Mouse (Mus musculus): ENCODE results near the gene Efna5. TPM values are rescaled to one million over a fixed set of nuclear protein-coding genes. Genes with fewer than 3 reads are reported as not detected.
A peak's percentile ranks its signal among the peaks of the same experiment; 100 is the strongest.

Gene Efna5
- polyA plus RNA-seq, 1 experiment from 2014 or later: 32.9 TPM

DNA sequence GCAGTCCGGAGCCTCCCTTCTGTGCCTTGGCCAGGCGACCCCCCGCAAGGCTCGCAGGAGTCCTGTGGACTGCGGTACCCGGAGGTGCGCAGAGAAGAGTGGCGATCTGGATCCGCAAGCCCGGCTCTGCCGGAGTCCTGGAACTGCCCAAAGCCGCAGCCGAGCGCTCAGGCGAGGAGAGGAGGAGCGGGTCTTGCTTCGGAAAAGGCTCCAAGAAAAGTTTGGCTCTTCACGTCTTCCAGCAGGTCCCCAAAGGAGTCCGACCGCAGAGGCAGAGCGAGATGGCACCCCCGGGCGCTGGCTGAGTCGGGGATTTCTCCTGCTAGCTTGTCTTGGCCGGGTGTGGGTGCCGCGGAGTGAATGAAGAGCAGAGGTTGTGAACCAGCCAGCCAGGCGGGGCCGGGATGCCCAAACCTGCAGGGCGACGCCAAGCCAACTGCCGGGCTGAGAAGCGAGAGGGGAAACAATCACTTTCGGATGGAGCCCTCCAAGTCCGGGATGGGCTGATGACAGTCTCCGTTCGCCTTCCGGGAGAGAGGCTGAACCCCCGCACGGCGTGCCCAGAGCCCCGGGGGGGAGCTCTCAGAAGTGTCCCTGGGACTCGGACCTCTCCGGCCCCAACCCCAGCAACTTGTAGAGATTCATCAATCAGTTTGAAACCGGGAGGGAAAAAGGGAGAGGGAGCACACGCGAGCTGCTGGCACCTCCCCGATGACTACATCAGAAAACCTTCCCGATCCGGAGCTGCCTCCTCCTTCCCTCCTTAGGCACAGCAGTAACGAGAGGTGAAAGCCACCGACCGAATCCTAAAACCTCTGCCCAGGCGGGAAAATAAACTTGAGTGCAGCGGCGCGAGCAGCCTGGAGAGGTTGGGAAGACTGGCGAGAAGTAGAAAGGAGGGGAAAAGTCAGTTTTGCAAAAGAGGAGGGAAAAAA is 941 bp upstream of the Efna5 start:
- H3K4me1 ChIP-seq (ENCODE audit: control insufficient read depth, insufficient read depth, low read length): no peaks in the 10 kb centered on the region
- peak; percentile 19; the same call in 1 of the 2 replicates for ATAC-seq (ENCODE audit: insufficient number of reproducible peaks, low FRiP score, low TSS enrichment, low read depth)
- no peaks in the 10 kb centered on the region for H3K27me3 ChIP-seq (ENCODE audit: control insufficient read depth, insufficient read depth, low read length)
- peak overlapping the region; percentile 78 for H3K4me3 ChIP-seq (ENCODE audit: low read depth, low read length)
- under 1% methylated on average over 58 of the region's 58 CpGs for WGBS
- H3K9me3 ChIP-seq (ENCODE audit: control insufficient read depth, low read length): no peaks in the 10 kb centered on the region
- H3K9ac ChIP-seq (ENCODE audit: low read length): peak overlapping the region; percentile 93
- H3K27ac ChIP-seq (replicated peaks; ENCODE audit: low read depth, low read length): peak overlapping the region; percentile 86
- DNase-seq (ENCODE audit: low spot score): peak; percentile 82
- no peaks in the 10 kb centered on the region for H3K36me3 ChIP-seq (ENCODE audit: control insufficient read depth, insufficient read depth, low read length)
- H3K4me2 ChIP-seq (ENCODE audit: low read depth, severe bottlenecking): peak overlapping the region; percentile 94

- Histone ChIP-seq H3K27ac (replicated peaks; ENCODE audit: low read depth, low read length) (peak overlapping the region; percentile 86), H3K4me1 (ENCODE audit: control insufficient read depth, insufficient read depth, low read length) (no peaks in the 10 kb centered on the region), H3K4me3 (ENCODE audit: low read depth, low read length) (peak overlapping the region; percentile 78), H3K9ac (ENCODE audit: low read length) (peak overlapping the region; percentile 93), H3K27me3 (ENCODE audit: control insufficient read depth, insufficient read depth, low read length) (no peaks in the 10 kb centered on the region), H3K36me3 (ENCODE audit: control insufficient read depth, insufficient read depth, low read length) (no peaks in the 10 kb centered on the region), H3K9me3 (ENCODE audit: control insufficient read depth, low read length) (no peaks in the 10 kb centered on the region), H3K4me2 (ENCODE audit: low read depth, severe bottlenecking) (peak overlapping the region; percentile 94)
- ATAC-seq (ENCODE audit: insufficient number of reproducible peaks, low FRiP score, low TSS enrichment, low read depth) (peak; percentile 12), DNase-seq (ENCODE audit: low spot score) (peak; percentile 78)
- WGBS: under 1% methylated on average over 82 of the region's 82 CpGs
Measured at GRCm38 (mm10) chr17:62880311-62881175, 574 bp downstream of the Efna5 start.

- peak overlapping the region; percentile 93 for H3K9ac ChIP-seq (ENCODE audit: low read length)
- ATAC-seq (ENCODE audit: insufficient number of reproducible peaks, low FRiP score, low TSS enrichment, low read depth) (no peak), DNase-seq (ENCODE audit: low spot score) (peak; percentile 79)
- H3K27me3 ChIP-seq (ENCODE audit: control insufficient read depth, insufficient read depth, low read length): no peaks in the 10 kb centered on the region
- H3K36me3 ChIP-seq (ENCODE audit: control insufficient read depth, insufficient read depth, low read length): no peaks in the 10 kb centered on the region
- H3K4me3 ChIP-seq (ENCODE audit: low read depth, low read length): peak overlapping the region; percentile 78
- H3K9me3 ChIP-seq (ENCODE audit: control insufficient read depth, low read length): no peaks in the 10 kb centered on the region
- under 1% methylated on average over 45 of the region's 45 CpGs for WGBS
- no peaks in the 10 kb centered on the region for H3K4me1 ChIP-seq (ENCODE audit: control insufficient read depth, insufficient read depth, low read length)
- H3K27ac ChIP-seq (replicated peaks; ENCODE audit: low read depth, low read length): 0 out of 2 replicates have a peak overlapping the region, but pooled peaks have one; percentile 24
- peak overlapping the region; percentile 94 for H3K4me2 ChIP-seq (ENCODE audit: low read depth, severe bottlenecking)
Measured at GRCm38 (mm10) chr17:62879526-62880310, 1.4 kb downstream of the Efna5 start.

GRCm38 (mm10) chr17:62875727-62876126 is 5.4 kb downstream of the Efna5 start:
- ATAC-seq (ENCODE audit: insufficient number of reproducible peaks, low FRiP score, low TSS enrichment, low read depth): no peak
- WGBS: 8% methylated on average over 3 of the region's 3 CpGs
- H3K4me1 ChIP-seq (ENCODE audit: control insufficient read depth, insufficient read depth, low read length): peaks cover 5% of the 10 kb centered on the region
- H3K9ac ChIP-seq (ENCODE audit: low read length): no peak overlapping the region
- no peaks in the 10 kb centered on the region for H3K36me3 ChIP-seq (ENCODE audit: control insufficient read depth, insufficient read depth, low read length)
- DNase-seq (ENCODE audit: low spot score): no peak
- no peak overlapping the region for H3K4me2 ChIP-seq (ENCODE audit: low read depth, severe bottlenecking)
- no peaks in the 10 kb centered on the region for H3K9me3 ChIP-seq (ENCODE audit: control insufficient read depth, low read length)
- H3K27me3 ChIP-seq (ENCODE audit: control insufficient read depth, insufficient read depth, low read length): no peaks in the 10 kb centered on the region
- no peak overlapping the region for H3K27ac ChIP-seq (replicated peaks; ENCODE audit: low read depth, low read length)
- no peak overlapping the region for H3K4me3 ChIP-seq (ENCODE audit: low read depth, low read length)

- ATAC-seq (ENCODE audit: insufficient number of reproducible peaks, low FRiP score, low TSS enrichment, low read depth): no peak
- Histone ChIP-seq H3K36me3 (ENCODE audit: control insufficient read depth, insufficient read depth, low read length) (no peaks in the 10 kb centered on the region), H3K4me1 (ENCODE audit: control insufficient read depth, insufficient read depth, low read length) (peaks cover 5% of the 10 kb centered on the region), H3K27me3 (ENCODE audit: control insufficient read depth, insufficient read depth, low read length) (no peaks in the 10 kb centered on the region), H3K27ac (replicated peaks; ENCODE audit: low read depth, low read length) (no peak overlapping the region), H3K9ac (ENCODE audit: low read length) (no peak overlapping the region), H3K4me2 (ENCODE audit: low read depth, severe bottlenecking) (no peak overlapping the region), H3K4me3 (ENCODE audit: low read depth, low read length) (no peak overlapping the region), H3K9me3 (ENCODE audit: control insufficient read depth, low read length) (no peaks in the 10 kb centered on the region)
- no peak for DNase-seq (ENCODE audit: low spot score)
- 24% methylated on average over 3 of the region's 3 CpGs for WGBS
Measured at GRCm38 (mm10) chr17:62871928-62872327, 9.2 kb downstream of the Efna5 start.

GRCm38 (mm10) chr17:62871191-62871590 is 9.9 kb downstream of the Efna5 start:
- Histone ChIP-seq H3K9me3 (ENCODE audit: control insufficient read depth, low read length) (no peaks in the 10 kb centered on the region), H3K27me3 (ENCODE audit: control insufficient read depth, insufficient read depth, low read length) (no peaks in the 10 kb centered on the region), H3K9ac (ENCODE audit: low read length) (no peak overlapping the region), H3K27ac (replicated peaks; ENCODE audit: low read depth, low read length) (no peak overlapping the region), H3K36me3 (ENCODE audit: control insufficient read depth, insufficient read depth, low read length) (no peaks in the 10 kb centered on the region), H3K4me3 (ENCODE audit: low read depth, low read length) (no peak overlapping the region), H3K4me2 (ENCODE audit: low read depth, severe bottlenecking) (no peak overlapping the region), H3K4me1 (ENCODE audit: control insufficient read depth, insufficient read depth, low read length) (peaks cover 5% of the 10 kb centered on the region)
- no peak for ATAC-seq (ENCODE audit: insufficient number of reproducible peaks, low FRiP score, low TSS enrichment, low read depth)
- DNase-seq (ENCODE audit: low spot score): no peak
- WGBS: 66% methylated on average over 5 of the region's 5 CpGs

DNA sequence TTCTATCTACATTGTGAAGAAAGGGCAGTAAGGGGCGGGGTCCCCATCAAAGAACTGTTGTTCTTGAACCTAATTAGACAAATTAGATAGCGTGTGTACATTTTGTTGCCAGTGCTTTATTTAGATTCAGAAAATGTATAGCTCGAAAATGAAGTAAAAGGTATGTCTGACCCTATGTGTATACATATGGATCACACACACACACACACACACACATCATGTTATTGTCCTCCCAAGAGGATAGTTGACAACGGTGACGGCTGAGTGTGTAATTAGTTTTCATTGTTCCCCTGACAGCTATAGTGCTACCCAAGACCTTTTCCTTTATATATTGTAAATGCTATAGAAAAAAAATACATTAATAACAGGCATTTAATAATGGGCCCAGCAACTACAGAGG is 10.7 kb downstream of the Efna5 start:
- DNase-seq (ENCODE audit: low spot score): no peak
- 81% methylated on average over 5 of the region's 5 CpGs for WGBS
- Histone ChIP-seq H3K36me3 (ENCODE audit: control insufficient read depth, insufficient read depth, low read length) (no peaks in the 10 kb centered on the region), H3K27me3 (ENCODE audit: control insufficient read depth, insufficient read depth, low read length) (no peaks in the 10 kb centered on the region), H3K4me2 (ENCODE audit: low read depth, severe bottlenecking) (no peak overlapping the region), H3K4me3 (ENCODE audit: low read depth, low read length) (no peak overlapping the region), H3K4me1 (ENCODE audit: control insufficient read depth, insufficient read depth, low read length) (peaks cover 5% of the 10 kb centered on the region), H3K27ac (replicated peaks; ENCODE audit: low read depth, low read length) (no peak overlapping the region), H3K9me3 (ENCODE audit: control insufficient read depth, low read length) (no peaks in the 10 kb centered on the region), H3K9ac (ENCODE audit: low read length) (no peak overlapping the region)
- ATAC-seq (ENCODE audit: insufficient number of reproducible peaks, low FRiP score, low TSS enrichment, low read depth): no peak

- ATAC-seq (ENCODE audit: insufficient number of reproducible peaks, low FRiP score, low TSS enrichment, low read depth): no peak
- no peaks in the 10 kb centered on the region for H3K27me3 ChIP-seq (ENCODE audit: control insufficient read depth, insufficient read depth, low read length)
- no peak overlapping the region for H3K4me2 ChIP-seq (ENCODE audit: low read depth, severe bottlenecking)
- no peaks in the 10 kb centered on the region for H3K36me3 ChIP-seq (ENCODE audit: control insufficient read depth, insufficient read depth, low read length)
- H3K27ac ChIP-seq (replicated peaks; ENCODE audit: low read depth, low read length): no peak overlapping the region
- no peak for DNase-seq (ENCODE audit: low spot score)
- 93% methylated on average over 8 of the region's 8 CpGs for WGBS
- no peak overlapping the region for H3K9ac ChIP-seq (ENCODE audit: low read length)
- no peaks in the 10 kb centered on the region for H3K9me3 ChIP-seq (ENCODE audit: control insufficient read depth, low read length)
- H3K4me3 ChIP-seq (ENCODE audit: low read depth, low read length): no peak overlapping the region
- H3K4me1 ChIP-seq (ENCODE audit: control insufficient read depth, insufficient read depth, low read length): peaks cover 12% of the 10 kb centered on the region
Measured at GRCm38 (mm10) chr17:62864966-62865365, 16.2 kb downstream of the Efna5 start.

Data from limb, embryonic 11.5 days (tissue).